Mouse (Mus musculus) thymus, adult 2 months (tissue): ENCODE data around the gene Hoxa7. TPM values are rescaled to one million over a fixed set of nuclear protein-coding genes. Genes with fewer than 3 reads are reported as not detected.

Source experiments
- DNase-seq: peaks from one replicate; pipeline ENCODE4 v3.0.0; 2021
- H3K27ac ChIP-seq: fragments of 200-500 bp; 2 replicates; pipeline ENCODE4 v1.5.1; 2012; ENCODE audit warnings: low read length, control low read depth; ENCODE audit not compliant: control insufficient read depth, insufficient read depth
- H3K27me3 ChIP-seq: fragments of 200-500 bp; 2 replicates; pipeline ENCODE4 v1.6.1; 2012; ENCODE audit warnings: mild to moderate bottlenecking, low read length, moderate library complexity, mixed read lengths; ENCODE audit not compliant: control insufficient read depth, insufficient read depth
- H3K36me3 ChIP-seq: fragments of 200-500 bp; 2 replicates; pipeline ENCODE4 v1.6.1; 2012; ENCODE audit warnings: mild to moderate bottlenecking, low read length, moderate library complexity; ENCODE audit not compliant: control insufficient read depth, insufficient read depth
- H3K4me1 ChIP-seq: fragments of 200-500 bp; replicated peaks from 2 replicates; pipeline ENCODE4 v1.6.1; 2012; ENCODE audit warnings: low read length; ENCODE audit not compliant: control insufficient read depth, insufficient read depth
- H3K4me3 ChIP-seq: fragments of 200-500 bp; 2 replicates; pipeline ENCODE4 v1.5.1; 2012; ENCODE audit warnings: mild to moderate bottlenecking, low read length, control low read depth, moderate library complexity; ENCODE audit not compliant: control insufficient read depth, insufficient read depth
- CTCF ChIP-seq: fragments of 200-500 bp; IDR thresholded peaks from 2 replicates; pipeline ENCODE4 v1.5.1; 2012; ENCODE audit warnings: mild to moderate bottlenecking, control low read depth, low read length, moderate library complexity, borderline replicate concordance; ENCODE audit not compliant: control insufficient read depth, poor library complexity, insufficient read depth; ENCODE audit errors: extremely low read depth
- POLR2A ChIP-seq: fragments of 200-500 bp; IDR thresholded peaks from 2 replicates; pipeline ENCODE4 v1.6.1; 2012; ENCODE audit warnings: mild to moderate bottlenecking, low read length, control low read depth, moderate library complexity; ENCODE audit not compliant: control insufficient read depth, poor library complexity, insufficient read depth; ENCODE audit errors: extremely low read depth
- WGBS: fragments of 180-500 bp; shearing (Covaris S2); methylation state at CpG from one replicate; pipeline ENCODE4 v1.1.7; 2018; 5-methylcytosine and 5-hydroxymethylcytosine counted together
- polyA plus RNA-seq: library from polyadenylated mRNA; depleted of rRNA; stranded (reverse); fragments of >200 nt; gene quantifications from 2 replicates; pipeline ENCODE4 v1.2.3, GENCODE M21; 2012

Gene Hoxa7
- polyA plus RNA-seq, 1 experiment = 2.5 TPM

DNA sequence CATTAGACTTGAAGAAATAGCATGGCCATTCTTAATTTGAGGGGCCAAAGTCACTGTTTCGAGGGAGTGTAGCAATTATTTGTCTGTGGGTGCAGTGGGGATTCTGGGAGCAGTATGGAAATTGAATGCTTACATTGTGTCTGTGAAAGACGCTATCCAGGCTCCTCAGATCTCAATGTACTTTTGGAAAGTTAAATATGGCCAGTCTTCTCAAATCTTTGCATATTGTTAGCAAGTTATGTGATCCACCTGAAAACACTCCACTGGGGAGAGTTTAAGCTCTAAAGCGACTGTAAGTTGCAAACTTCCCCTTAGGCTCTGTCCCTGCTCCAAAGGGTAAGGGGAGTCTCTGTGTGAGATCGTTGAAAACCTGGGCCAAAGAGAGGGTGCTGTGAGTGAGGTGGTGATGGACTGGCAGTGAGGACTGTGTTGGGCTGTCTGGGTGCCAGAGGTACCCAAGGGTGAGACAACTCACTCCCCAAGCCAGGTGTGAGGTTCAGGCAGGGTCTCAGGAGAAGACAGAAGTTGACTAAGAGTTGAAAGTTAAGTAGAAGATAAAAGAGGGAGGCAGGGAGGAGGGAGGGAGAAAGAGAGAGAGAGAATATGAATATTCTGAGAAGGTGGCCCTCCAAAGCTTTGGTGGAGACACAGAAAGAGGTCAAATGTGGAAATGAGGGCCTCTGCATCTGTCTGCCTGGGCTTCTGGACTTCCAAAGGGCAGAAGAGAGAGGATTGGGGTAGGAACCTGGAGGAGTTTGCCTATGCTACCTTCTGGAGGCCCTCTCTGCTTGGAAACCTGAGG is 14.6 kb downstream of the Hoxa7 start:
- Histone ChIP-seq H3K27ac (no peak overlapping the region), H3K4me3 (no peak overlapping the region), H3K36me3 (no peaks in the 10 kb centered on the region), H3K4me1 (peaks cover 8% of the 10 kb centered on the region), H3K27me3 (peaks cover 6% of the 10 kb centered on the region; the same call in 1 of the 2 replicates)
- no peak for DNase-seq
- 86% methylated on average over 4 of the region's 4 CpGs for WGBS
- no peak for TF ChIP-seq POLR2A
- no peak for TF ChIP-seq CTCF

DNA sequence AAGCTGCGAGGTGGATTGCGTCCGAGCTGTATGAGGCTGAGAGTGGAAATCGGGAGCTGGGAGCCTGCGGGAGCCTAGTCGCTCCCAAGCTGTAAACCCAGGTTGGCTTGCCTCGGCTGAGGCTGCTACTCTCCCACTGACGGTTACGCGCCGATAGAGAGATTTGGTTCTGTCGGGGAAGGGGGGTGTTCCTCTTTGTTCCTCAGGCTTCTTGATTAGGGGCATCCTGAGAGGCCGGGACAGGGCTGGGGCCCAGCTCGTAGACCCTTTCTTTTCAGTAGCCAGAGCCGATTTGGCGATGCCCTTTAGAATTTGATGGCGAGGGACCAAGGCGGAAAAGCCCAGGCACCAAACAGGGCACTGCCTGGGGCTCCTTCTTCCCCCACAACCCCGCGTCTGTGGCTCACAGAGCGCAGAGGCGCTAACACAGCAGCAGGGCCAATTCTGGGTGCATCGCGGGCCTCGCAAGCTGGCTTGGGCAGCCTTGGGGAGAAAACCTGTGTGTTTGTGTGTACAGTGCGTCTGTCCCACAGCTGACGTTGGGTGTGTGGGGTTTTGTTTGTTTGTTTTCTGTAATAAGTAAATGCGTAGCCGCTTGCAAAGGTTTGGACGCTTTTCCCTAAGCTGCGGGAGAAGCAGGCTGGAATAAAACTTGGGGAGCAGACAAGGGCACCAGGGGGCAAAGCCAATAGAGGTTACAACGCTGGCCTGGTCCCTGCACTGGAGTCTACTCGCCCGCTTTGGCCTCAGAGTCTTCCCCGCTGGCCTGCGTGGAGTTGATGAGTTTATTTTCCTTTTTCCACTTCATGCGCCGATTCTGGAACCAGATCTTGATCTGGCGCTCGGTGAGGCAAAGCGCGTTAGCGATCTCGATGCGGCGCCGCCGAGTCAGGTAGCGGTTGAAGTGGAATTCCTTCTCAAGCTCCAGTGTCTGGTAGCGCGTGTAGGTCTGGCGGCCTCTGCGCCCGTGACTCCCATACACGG is 15.7 kb downstream of the Hoxa7 start:
- H3K4me3 ChIP-seq = no peak overlapping the region
- no peak for DNase-seq
- no peaks in the 10 kb centered on the region for H3K36me3 ChIP-seq
- peaks cover 4% of the 10 kb centered on the region; the same call in 1 of the 2 replicates for H3K27me3 ChIP-seq
- WGBS = 94% methylated on average over 55 of the region's 55 CpGs
- no peak overlapping the region for H3K27ac ChIP-seq
- peaks cover 3% of the 10 kb centered on the region for H3K4me1 ChIP-seq
- TF ChIP-seq POLR2A (no peak), CTCF (no peak)

DNA sequence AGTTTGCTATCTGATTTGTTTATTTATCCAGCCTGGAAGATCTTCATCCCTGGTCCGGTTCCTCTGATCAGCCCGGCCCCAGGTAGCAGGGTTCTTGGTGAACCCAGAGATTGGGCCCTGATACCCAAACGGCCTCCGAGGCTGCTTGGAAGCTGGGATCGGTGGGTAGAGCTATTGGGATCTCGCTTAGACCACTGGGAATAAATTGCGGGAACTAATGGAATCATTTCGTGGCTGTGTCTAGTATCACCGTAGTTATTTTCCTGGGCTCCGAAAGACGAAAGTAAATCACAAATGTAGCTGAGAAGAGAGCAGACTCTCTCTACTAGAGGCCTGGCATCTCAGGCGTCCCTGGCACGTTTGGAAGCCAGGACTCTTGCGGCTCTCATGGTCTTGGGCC is 16.4 kb downstream of the Hoxa7 start:
- Histone ChIP-seq H3K27me3 (peaks cover 4% of the 10 kb centered on the region; the same call in 1 of the 2 replicates), H3K27ac (no peak overlapping the region), H3K4me3 (no peak overlapping the region), H3K4me1 (peaks cover 3% of the 10 kb centered on the region), H3K36me3 (no peaks in the 10 kb centered on the region)
- TF ChIP-seq POLR2A = no peak
- TF ChIP-seq CTCF = no peak
- no peak for DNase-seq
- 95% methylated on average over 14 of the region's 14 CpGs for WGBS

DNA sequence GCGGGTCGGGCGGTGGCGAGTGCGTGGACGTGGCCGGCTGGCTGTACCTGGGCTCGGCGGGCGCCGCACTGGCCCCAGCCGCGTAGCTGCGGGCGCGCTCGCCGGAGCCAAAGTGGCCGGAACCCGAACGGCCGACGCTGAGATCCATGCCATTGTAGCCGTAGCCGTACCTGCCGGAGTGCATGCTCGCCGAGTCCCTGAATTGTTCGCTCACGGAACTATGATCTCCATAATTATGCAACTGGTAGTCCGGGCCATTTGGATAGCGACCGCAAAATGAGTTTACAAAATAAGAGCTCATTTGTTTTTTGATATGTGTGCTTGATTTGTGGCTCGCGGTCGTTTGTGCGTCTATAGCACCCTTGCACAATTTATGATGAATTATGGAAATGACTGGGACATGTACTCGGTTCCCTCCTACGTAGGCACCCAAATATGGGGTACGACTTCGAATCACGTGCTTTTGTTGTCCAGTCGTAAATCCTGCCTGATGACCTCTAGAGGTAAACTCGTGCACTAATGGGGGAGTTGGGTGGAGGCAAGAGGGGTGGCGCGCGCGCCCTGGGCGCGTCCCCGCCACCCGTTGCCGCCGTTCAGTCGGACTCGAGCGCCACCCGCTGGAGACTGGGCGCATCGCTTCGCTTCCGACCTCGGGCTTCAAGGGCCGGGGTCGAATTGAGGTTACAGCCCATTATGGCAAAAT is 17.5 kb downstream of the Hoxa7 start, which contains the start of gene Hoxa5:
Gene Hoxa5 (minus strand): TSS at position 538 of the 703 bp plus-strand sequence.
- no peak for TF ChIP-seq CTCF
- H3K4me1 ChIP-seq = peaks cover 3% of the 10 kb centered on the region
- no peak within 1 kb of the TSS for H3K4me3 ChIP-seq
- DNase-seq = no peak
- no peaks in the 10 kb centered on the region for H3K36me3 ChIP-seq
- WGBS = 87% methylated on average over 65 of the region's 65 CpGs
- no peak within 1 kb of the TSS for H3K27ac ChIP-seq
- H3K27me3 ChIP-seq = peaks cover 3% of the 10 kb centered on the region; the same call in 1 of the 2 replicates

DNA sequence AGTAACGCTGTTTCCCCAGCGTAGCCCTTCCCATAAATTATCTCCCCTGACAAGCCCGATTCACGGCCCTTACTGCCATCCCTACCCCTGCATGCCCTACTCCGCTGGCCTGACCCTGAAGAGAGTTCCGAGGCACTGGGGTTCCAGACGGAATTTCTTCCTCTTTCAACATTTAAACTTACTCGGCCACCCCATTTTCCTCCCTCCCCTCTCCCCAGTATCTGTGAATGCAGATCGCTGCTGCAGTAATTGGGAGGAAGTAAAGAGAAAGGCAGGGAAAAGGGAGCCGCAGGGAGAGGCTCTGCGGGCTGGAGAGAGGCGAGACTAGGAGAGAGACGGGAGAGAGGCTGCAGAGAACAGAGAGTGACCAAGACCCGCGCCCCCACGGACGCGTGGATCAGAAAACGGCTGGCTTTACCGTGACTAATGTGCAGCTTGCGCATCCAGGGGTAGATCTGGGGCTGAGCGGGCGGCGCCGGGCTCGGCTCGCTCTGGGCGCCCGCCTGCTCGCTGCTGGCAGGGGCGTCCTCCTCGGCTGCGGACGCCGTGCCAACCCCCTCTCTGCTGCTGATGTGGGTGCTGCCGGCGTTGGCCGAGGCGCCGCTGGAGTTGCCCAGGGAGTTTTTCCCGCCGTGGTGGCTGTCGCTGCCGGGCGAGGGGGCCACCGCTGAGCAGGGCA is 18.1 kb downstream of the Hoxa7 start:
- no peak overlapping the region for H3K4me3 ChIP-seq
- 89% methylated on average over 46 of the region's 46 CpGs for WGBS
- no peaks in the 10 kb centered on the region; the same call in 1 of the 2 replicates for H3K27me3 ChIP-seq
- TF ChIP-seq POLR2A (no peak), CTCF (no peak)
- no peaks in the 10 kb centered on the region for H3K36me3 ChIP-seq
- H3K4me1 ChIP-seq = no peaks in the 10 kb centered on the region
- DNase-seq = no peak
- H3K27ac ChIP-seq = no peak overlapping the region
